Mouse (Mus musculus): ENCODE data around the gene Oasl2. TPM values are rescaled to one million over a fixed set of nuclear protein-coding genes. Genes with fewer than 3 reads are reported as not detected.
"Not testable (repeated sequence)": the region's sequence is repeated elsewhere in the genome, so short reads cannot be mapped to it uniquely, and the experiment has no call there.

Oasl2 gene
- polyA plus RNA-seq, 1 experiment from 2014 or later = 4.0 TPM

- Histone ChIP-seq H3K9ac (ENCODE audit: low read depth, low read length) (no peak overlapping the region), H3K4me2 (replicated peaks; ENCODE audit: low read depth, low read length) (no peak overlapping the region), H3K4me1 (ENCODE audit: control insufficient read depth, insufficient read depth, low read length) (peaks cover 11% of the 10 kb centered on the region), H3K4me3 (ENCODE audit: low read length) (no peak overlapping the region), H3K9me3 (ENCODE audit: control insufficient read depth, low read length) (no peaks in the 10 kb centered on the region), H3K27ac (ENCODE audit: low read depth, low read length) (no peak overlapping the region), H3K27me3 (ENCODE audit: control insufficient read depth, insufficient read depth, low read length) (no peaks in the 10 kb centered on the region), H3K36me3 (ENCODE audit: control insufficient read depth, insufficient read depth, low read length) (no peaks in the 10 kb centered on the region)
- 72% methylated on average over 7 of the region's 7 CpGs for WGBS
- no peak for ATAC-seq (ENCODE audit: low FRiP score, low TSS enrichment)
Observed at GRCm38 (mm10) chr5:114898857-114899256, 2.1 kb downstream of the Oasl2 start.

GRCm38 (mm10) chr5:114902413-114902812, 5.7 kb downstream of the Oasl2 start:
- Histone ChIP-seq H3K4me2 (replicated peaks; ENCODE audit: low read depth, low read length) (no peak overlapping the region), H3K9ac (ENCODE audit: low read depth, low read length) (no peak overlapping the region), H3K9me3 (ENCODE audit: control insufficient read depth, low read length) (peaks cover 3% of the 10 kb centered on the region; the same call in 1 of the 2 replicates), H3K4me3 (ENCODE audit: low read length) (no peak overlapping the region), H3K27ac (ENCODE audit: low read depth, low read length) (no peak overlapping the region), H3K4me1 (ENCODE audit: control insufficient read depth, insufficient read depth, low read length) (peaks cover 4% of the 10 kb centered on the region), H3K27me3 (ENCODE audit: control insufficient read depth, insufficient read depth, low read length) (no peaks in the 10 kb centered on the region), H3K36me3 (ENCODE audit: control insufficient read depth, insufficient read depth, low read length) (no peaks in the 10 kb centered on the region)
- no peak for ATAC-seq (ENCODE audit: low FRiP score, low TSS enrichment)
- WGBS = 61% methylated on average over 1 of the region's 1 CpGs

- no peak for ATAC-seq (ENCODE audit: low FRiP score, low TSS enrichment)
- Histone ChIP-seq H3K9ac (ENCODE audit: low read depth, low read length) (no peak overlapping the region), H3K36me3 (ENCODE audit: control insufficient read depth, insufficient read depth, low read length) (no peaks in the 10 kb centered on the region), H3K4me2 (replicated peaks; ENCODE audit: low read depth, low read length) (no peak overlapping the region), H3K9me3 (ENCODE audit: control insufficient read depth, low read length) (peaks cover 3% of the 10 kb centered on the region; the same call in 1 of the 2 replicates), H3K4me3 (ENCODE audit: low read length) (no peak overlapping the region), H3K27ac (ENCODE audit: low read depth, low read length) (no peak overlapping the region), H3K4me1 (ENCODE audit: control insufficient read depth, insufficient read depth, low read length) (no peaks in the 10 kb centered on the region), H3K27me3 (ENCODE audit: control insufficient read depth, insufficient read depth, low read length) (no peaks in the 10 kb centered on the region)
- 50% methylated on average over 13 of the region's 13 CpGs for WGBS
Observed at GRCm38 (mm10) chr5:114908598-114909305, 12.0 kb downstream of the Oasl2 start.

DNA sequence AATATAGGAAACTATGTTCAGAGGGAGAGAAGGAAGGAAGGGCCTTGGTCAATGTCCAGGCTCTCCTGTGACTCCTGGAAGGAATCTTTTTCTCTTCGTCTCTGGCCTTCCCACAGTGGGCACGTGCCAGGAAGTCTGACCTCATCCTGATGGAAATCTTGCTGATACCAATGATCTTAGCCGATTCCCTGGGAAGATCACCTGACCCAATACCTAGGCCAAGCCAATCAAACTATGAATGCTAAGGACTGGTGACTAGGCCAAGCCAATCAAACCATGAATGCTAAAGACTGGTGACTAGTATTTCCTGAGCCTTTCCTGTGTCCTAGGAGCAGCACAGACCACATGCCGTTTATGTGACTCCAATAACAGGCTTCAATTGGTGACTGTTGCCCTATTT, 16.9 kb downstream of the Oasl2 start:
- no peak overlapping the region for H3K9ac ChIP-seq (ENCODE audit: low read depth, low read length)
- 73% methylated on average over 4 of the region's 4 CpGs for WGBS
- no peak for ATAC-seq (ENCODE audit: low FRiP score, low TSS enrichment)

DNA sequence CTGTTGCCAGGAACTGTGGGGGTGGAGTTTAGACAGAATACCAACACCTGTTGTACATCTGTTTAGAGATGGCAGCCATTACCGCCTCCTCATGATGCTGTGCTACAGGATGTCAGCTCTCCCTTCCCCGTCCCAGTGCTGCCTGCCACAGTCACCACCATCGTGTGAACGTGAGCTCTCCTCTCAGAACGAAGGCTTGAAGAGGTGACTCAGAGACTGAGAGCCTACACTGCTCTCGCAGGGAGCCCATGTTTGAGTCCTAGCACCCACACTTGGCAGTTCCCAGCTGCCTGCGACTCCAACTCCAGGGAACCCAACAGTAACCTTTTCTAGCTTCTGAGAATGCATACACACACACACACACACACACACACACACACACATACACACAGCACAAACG, 18.1 kb downstream of the Oasl2 start:
- Histone ChIP-seq H3K9me3 (ENCODE audit: control insufficient read depth, low read length) (no peaks in the 10 kb centered on the region), H3K27ac (ENCODE audit: low read depth, low read length) (no peak overlapping the region), H3K4me1 (ENCODE audit: control insufficient read depth, insufficient read depth, low read length) (no peaks in the 10 kb centered on the region), H3K9ac (ENCODE audit: low read depth, low read length) (no peak overlapping the region), H3K36me3 (ENCODE audit: control insufficient read depth, insufficient read depth, low read length) (no peaks in the 10 kb centered on the region), H3K27me3 (ENCODE audit: control insufficient read depth, insufficient read depth, low read length) (no peaks in the 10 kb centered on the region), H3K4me2 (replicated peaks; ENCODE audit: low read depth, low read length) (no peak overlapping the region), H3K4me3 (ENCODE audit: low read length) (no peak overlapping the region)
- 68% methylated on average over 8 of the region's 8 CpGs for WGBS
- no peak for ATAC-seq (ENCODE audit: low FRiP score, low TSS enrichment)

More for the DNA sequence above, 16.9 kb downstream of the Oasl2 start:
- Histone ChIP-seq H3K27me3 (ENCODE audit: control insufficient read depth, insufficient read depth, low read length) (no peaks in the 10 kb centered on the region), H3K4me1 (ENCODE audit: control insufficient read depth, insufficient read depth, low read length) (no peaks in the 10 kb centered on the region), H3K27ac (ENCODE audit: low read depth, low read length) (no peak overlapping the region), H3K4me3 (ENCODE audit: low read length) (no peak overlapping the region), H3K9me3 (ENCODE audit: control insufficient read depth, low read length) (no peaks in the 10 kb centered on the region), H3K36me3 (ENCODE audit: control insufficient read depth, insufficient read depth, low read length) (no peaks in the 10 kb centered on the region), H3K4me2 (replicated peaks; ENCODE audit: low read depth, low read length) (no peak overlapping the region)

DNA sequence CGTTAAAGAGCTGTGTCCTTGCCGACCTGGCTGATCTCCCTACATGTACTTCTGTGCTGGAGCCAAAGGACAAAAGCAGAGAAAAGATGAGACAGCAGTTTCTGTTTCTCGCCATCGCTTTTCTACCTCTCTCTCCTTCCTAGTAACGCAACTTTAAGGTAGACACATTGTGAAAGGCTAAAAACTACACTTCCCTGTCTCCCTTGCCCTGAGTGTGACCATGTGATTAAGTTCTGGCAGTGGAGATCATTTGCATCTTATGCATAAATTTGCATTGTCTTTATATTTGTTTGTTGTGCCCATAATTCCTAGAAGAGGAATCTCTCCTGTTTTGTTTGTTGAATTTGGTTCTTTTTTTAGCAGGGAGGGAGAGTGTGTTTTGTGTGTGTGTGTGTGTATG, 19.1 kb downstream of the Oasl2 start:
- no peaks in the 10 kb centered on the region for H3K4me1 ChIP-seq (ENCODE audit: control insufficient read depth, insufficient read depth, low read length)
- no peaks in the 10 kb centered on the region for H3K9me3 ChIP-seq (ENCODE audit: control insufficient read depth, low read length)
- H3K4me2 ChIP-seq (replicated peaks; ENCODE audit: low read depth, low read length) = no peak overlapping the region
- 87% methylated on average over 5 of the region's 5 CpGs for WGBS
- no peak overlapping the region for H3K27ac ChIP-seq (ENCODE audit: low read depth, low read length)
- no peak for ATAC-seq (ENCODE audit: low FRiP score, low TSS enrichment)
- H3K27me3 ChIP-seq (ENCODE audit: control insufficient read depth, insufficient read depth, low read length) = no peaks in the 10 kb centered on the region
- H3K9ac ChIP-seq (ENCODE audit: low read depth, low read length) = no peak overlapping the region
- H3K36me3 ChIP-seq (ENCODE audit: control insufficient read depth, insufficient read depth, low read length) = no peaks in the 10 kb centered on the region
- H3K4me3 ChIP-seq (ENCODE audit: low read length) = no peak overlapping the region

DNA sequence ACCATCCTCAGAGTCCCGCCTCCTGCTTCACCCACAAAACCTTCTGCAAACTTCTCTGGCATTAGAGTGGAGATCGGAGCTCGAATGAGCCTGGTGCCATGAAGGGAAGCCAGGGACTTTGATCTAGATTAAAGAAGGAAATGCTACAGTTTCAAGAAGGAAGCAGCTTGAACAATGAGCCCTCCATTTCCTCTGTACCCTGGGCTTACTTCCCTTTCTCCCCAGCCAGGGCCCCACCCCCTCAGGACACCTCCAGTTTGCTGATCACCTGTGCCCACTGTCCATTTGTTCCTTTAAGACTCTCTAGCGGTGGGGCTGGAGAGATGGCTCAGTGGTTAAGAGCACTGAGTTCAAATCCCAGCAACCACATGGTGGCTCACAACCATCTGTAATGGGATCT, 20.0 kb downstream of the Oasl2 start:
- Histone ChIP-seq H3K36me3 (ENCODE audit: control insufficient read depth, insufficient read depth, low read length) (no peaks in the 10 kb centered on the region), H3K27me3 (ENCODE audit: control insufficient read depth, insufficient read depth, low read length) (no peaks in the 10 kb centered on the region), H3K4me3 (ENCODE audit: low read length) (no peak overlapping the region), H3K9ac (ENCODE audit: low read depth, low read length) (no peak overlapping the region), H3K9me3 (ENCODE audit: control insufficient read depth, low read length) (no peaks in the 10 kb centered on the region), H3K4me1 (ENCODE audit: control insufficient read depth, insufficient read depth, low read length) (no peaks in the 10 kb centered on the region), H3K27ac (ENCODE audit: low read depth, low read length) (no peak overlapping the region), H3K4me2 (replicated peaks; ENCODE audit: low read depth, low read length) (no peak overlapping the region)
- no peak for ATAC-seq (ENCODE audit: low FRiP score, low TSS enrichment)
- 82% methylated on average over 4 of the region's 4 CpGs for WGBS

GRCm38 (mm10) chr5:114917357-114917756, 20.6 kb downstream of the Oasl2 start:
- not testable (repeated sequence) for H3K9ac ChIP-seq (ENCODE audit: low read depth, low read length); H3K4me2 ChIP-seq (replicated peaks; ENCODE audit: low read depth, low read length); H3K4me3 ChIP-seq (ENCODE audit: low read length); H3K27ac ChIP-seq (ENCODE audit: low read depth, low read length); H3K9me3 ChIP-seq (ENCODE audit: control insufficient read depth, low read length); H3K27me3 ChIP-seq (ENCODE audit: control insufficient read depth, insufficient read depth, low read length); H3K36me3 ChIP-seq (ENCODE audit: control insufficient read depth, insufficient read depth, low read length); H3K4me1 ChIP-seq (ENCODE audit: control insufficient read depth, insufficient read depth, low read length); ATAC-seq (ENCODE audit: low FRiP score, low TSS enrichment)
- WGBS = 88% methylated on average over 5 of the region's 5 CpGs

DNA sequence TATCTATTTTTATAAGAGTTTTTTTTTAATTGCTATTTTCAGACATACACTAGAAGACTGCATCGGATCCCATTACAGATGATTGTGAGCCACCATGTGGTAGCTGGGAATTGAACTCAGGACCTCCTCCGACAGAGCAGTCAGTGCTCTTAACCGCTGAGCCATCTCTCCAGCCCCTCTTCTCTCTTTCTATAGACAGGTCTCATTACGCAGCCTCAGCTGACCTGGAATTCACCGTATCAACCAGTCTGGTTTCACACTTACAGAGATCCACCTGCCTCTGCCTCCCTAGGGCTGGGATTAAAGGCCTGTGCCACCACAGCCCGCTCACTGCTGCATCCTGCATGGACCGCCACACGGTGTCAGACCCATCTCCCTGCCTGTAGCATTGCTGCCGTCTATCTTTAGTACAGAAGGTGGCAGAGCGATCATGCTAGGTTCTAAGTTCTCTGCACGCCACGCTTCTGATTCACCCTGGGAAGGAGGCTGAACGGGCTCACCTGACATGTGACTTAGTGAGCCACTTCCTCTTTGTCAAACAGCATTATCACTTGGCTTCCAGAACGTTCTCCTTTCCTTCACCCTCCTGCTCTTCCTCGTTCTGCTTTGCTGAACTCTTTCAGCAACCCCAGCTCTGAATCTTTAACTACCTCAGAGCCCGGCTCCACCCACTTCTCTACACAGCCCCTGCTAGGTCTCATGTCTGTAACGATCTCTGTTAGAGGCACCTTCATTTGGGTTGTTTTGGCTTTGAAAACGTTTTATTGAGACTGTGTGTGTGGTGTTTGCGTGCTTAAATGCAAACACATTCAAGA, 25.0 kb downstream of the Oasl2 start:
- Histone ChIP-seq H3K4me3 (ENCODE audit: low read length) (no peak overlapping the region), H3K4me2 (replicated peaks; ENCODE audit: low read depth, low read length) (no peak overlapping the region), H3K27ac (ENCODE audit: low read depth, low read length) (no peak overlapping the region), H3K27me3 (ENCODE audit: control insufficient read depth, insufficient read depth, low read length) (no peaks in the 10 kb centered on the region), H3K9ac (ENCODE audit: low read depth, low read length) (no peak overlapping the region), H3K36me3 (ENCODE audit: control insufficient read depth, insufficient read depth, low read length) (no peaks in the 10 kb centered on the region), H3K9me3 (ENCODE audit: control insufficient read depth, low read length) (peaks cover 4% of the 10 kb centered on the region; the same call in 1 of the 2 replicates), H3K4me1 (ENCODE audit: control insufficient read depth, insufficient read depth, low read length) (peaks cover 12% of the 10 kb centered on the region)
- 70% methylated on average over 19 of the region's 19 CpGs for WGBS
- 0 out of 2 replicates have a peak, but pooled peaks have one; percentile 4 for ATAC-seq (ENCODE audit: low FRiP score, low TSS enrichment)

Data from kidney, embryonic 14.5 days (tissue).